Mouse (Mus musculus): Measurements from ENCODE around the gene Gpr156. TPM values are rescaled to one million over a fixed set of nuclear protein-coding genes. Genes with fewer than 3 reads are reported as not detected.
A peak's percentile ranks its signal among the peaks of the same experiment; 100 is the strongest.

The Gpr156 gene
- 0.26 and 0.32 TPM in 2 replicates for polyA plus RNA-seq (2015; fragmentation: Nextera tagmentation; extraction: Ambion mirVana)

DNA sequence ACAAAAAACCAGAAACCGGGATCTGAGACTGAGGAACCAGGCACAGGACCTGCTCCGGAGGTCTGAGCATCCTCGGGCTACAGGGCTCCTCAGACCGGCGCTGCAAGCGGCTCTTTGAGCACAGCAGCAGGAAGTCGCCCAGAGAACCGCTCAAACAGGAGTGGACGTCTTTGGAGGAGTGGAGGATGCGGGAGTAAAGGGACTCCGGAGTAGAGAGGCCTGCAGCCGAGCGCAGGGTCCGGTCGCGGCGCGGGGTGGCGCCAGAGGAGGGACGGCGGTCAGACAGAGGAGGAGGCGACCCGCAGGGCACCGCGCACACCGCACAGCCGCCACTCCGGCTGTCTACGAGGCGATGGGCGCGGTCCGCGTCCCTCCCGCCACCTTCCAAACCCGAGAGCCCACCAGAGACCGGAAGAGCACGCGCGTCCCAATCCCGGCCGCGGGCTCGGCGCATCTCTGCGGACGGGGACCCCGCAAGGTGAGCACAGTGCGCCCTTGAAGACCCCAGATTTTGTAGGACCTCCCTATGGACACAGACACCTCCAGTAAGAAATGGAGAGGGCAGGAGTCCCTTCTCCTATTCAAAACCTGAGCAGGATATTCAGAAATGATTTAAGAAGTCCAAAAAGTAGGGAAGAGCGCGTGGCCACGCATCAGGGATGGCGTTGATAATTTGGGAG lies at the start of gene Gpr156:
Gene Gpr156, plus strand, starts transcription at position 359 of the 680 bp plus-strand sequence.
- 4% methylated on average over 50 of the region's 53 CpGs for WGBS
- Histone ChIP-seq H3K27ac (ENCODE audit: low read length) (no peak within 1 kb of the TSS), H3K4me3 (ENCODE audit: low read depth, low read length) (peak within 1 kb of the TSS; percentile 41), H3K9ac (replicated peaks; ENCODE audit: low read depth) (no peak within 1 kb of the TSS), H3K27me3 (replicated peaks; ENCODE audit: insufficient read depth, low read length) (no peaks in the 10 kb centered on the region), H3K9me3 (ENCODE audit: low read length) (no peaks in the 10 kb centered on the region), H3K4me2 (replicated peaks; ENCODE audit: low read depth, low read length) (peak within 1 kb of the TSS; percentile 67), H3K36me3 (ENCODE audit: insufficient read depth, low read length) (no peaks in the 10 kb centered on the region), H3K4me1 (ENCODE audit: insufficient read depth, low read depth, low read length) (peaks cover 3% of the 10 kb centered on the region; the same call in 1 of the 2 replicates)
- peak; percentile 81 for ATAC-seq
- peak; percentile 58 for TF ChIP-seq CTCF (IDR thresholded peaks at IDR 0.05)
- TF ChIP-seq EP300 (IDR thresholded peaks at IDR 0.05): no peak
- peak; percentile 60 for DNase-seq (ENCODE audit: low spot score)

DNA sequence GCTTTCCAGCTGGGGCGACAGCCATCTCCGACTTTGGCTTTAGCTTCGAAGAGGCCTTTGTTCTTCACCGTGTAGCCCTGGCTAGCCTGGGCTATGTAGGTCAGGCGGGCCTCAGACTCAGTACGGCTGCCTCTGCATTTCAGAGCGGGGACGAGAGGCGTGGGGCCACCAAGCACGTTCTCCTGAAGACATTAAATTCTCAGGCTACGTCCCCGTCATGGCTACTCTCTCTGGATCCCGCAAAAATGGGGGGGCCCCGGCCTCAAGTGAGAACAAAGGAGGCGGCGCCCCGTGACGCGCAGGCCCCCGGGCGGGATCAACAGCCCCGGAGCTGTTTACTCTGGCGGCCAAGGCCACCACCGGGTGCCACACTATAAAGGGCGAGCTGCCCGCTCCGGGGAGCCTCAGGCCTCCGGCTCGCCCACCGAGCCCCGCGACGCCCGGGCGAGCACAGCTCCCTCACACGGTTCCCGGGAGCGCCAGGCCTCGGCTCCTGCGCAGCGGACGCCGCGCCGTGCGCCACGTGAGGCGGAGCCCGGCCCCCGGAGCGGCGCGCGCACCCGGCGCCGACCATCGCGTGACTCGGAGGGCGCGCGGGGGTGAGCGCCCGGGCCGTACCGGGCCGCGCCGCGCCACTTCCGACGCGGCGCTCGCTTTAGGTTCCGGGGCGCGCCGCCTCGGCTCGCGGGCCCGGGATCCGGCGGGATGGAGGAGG lies 48.3 kb upstream of the Gpr156 start, which contains the start of gene Lrrc58:
Gene Lrrc58, plus strand, starts transcription at position 599 of the 715 bp plus-strand sequence.
- Histone ChIP-seq H3K9me3 (ENCODE audit: low read length) (no peaks in the 10 kb centered on the region), H3K4me2 (replicated peaks; ENCODE audit: low read depth, low read length) (peak within 1 kb of the TSS; percentile 70), H3K36me3 (ENCODE audit: insufficient read depth, low read length) (no peaks in the 10 kb centered on the region), H3K27ac (ENCODE audit: low read length) (peak within 1 kb of the TSS; percentile 99), H3K27me3 (replicated peaks; ENCODE audit: insufficient read depth, low read length) (no peaks in the 10 kb centered on the region), H3K4me3 (ENCODE audit: low read depth, low read length) (peak within 1 kb of the TSS; percentile 96), H3K9ac (replicated peaks; ENCODE audit: low read depth) (peak within 1 kb of the TSS; percentile 92), H3K4me1 (ENCODE audit: insufficient read depth, low read depth, low read length) (peaks cover 12% of the 10 kb centered on the region)
- no peak for TF ChIP-seq EP300 (IDR thresholded peaks at IDR 0.05)
- TF ChIP-seq CTCF (IDR thresholded peaks at IDR 0.05): no peak
- DNase-seq (ENCODE audit: low spot score) (peak; percentile 87), ATAC-seq (peak; percentile 93)
- 1% methylated on average over 73 of the region's 86 CpGs for WGBS

GRCm38 (mm10) chr16:37868506-37869469 lies 47.5 kb upstream of the Gpr156 start:
- Histone ChIP-seq H3K9ac (replicated peaks; ENCODE audit: low read depth) (peak overlapping the region; percentile 92), H3K4me3 (ENCODE audit: low read depth, low read length) (peak overlapping the region; percentile 96), H3K9me3 (ENCODE audit: low read length) (no peaks in the 10 kb centered on the region), H3K4me1 (ENCODE audit: insufficient read depth, low read depth, low read length) (peaks cover 12% of the 10 kb centered on the region), H3K36me3 (ENCODE audit: insufficient read depth, low read length) (no peaks in the 10 kb centered on the region), H3K27ac (ENCODE audit: low read length) (peak overlapping the region; percentile 99), H3K4me2 (replicated peaks; ENCODE audit: low read depth, low read length) (peak overlapping the region; percentile 70), H3K27me3 (replicated peaks; ENCODE audit: insufficient read depth, low read length) (no peaks in the 10 kb centered on the region)
- no peak for TF ChIP-seq EP300 (IDR thresholded peaks at IDR 0.05)
- 0 out of 2 replicates have a peak, but pooled peaks have one; percentile 7 for TF ChIP-seq CTCF (IDR thresholded peaks at IDR 0.05)
- ATAC-seq (peak; percentile 67), DNase-seq (ENCODE audit: low spot score) (peak; percentile 26)
- WGBS: under 1% methylated on average over 48 of the region's 87 CpGs

DNA sequence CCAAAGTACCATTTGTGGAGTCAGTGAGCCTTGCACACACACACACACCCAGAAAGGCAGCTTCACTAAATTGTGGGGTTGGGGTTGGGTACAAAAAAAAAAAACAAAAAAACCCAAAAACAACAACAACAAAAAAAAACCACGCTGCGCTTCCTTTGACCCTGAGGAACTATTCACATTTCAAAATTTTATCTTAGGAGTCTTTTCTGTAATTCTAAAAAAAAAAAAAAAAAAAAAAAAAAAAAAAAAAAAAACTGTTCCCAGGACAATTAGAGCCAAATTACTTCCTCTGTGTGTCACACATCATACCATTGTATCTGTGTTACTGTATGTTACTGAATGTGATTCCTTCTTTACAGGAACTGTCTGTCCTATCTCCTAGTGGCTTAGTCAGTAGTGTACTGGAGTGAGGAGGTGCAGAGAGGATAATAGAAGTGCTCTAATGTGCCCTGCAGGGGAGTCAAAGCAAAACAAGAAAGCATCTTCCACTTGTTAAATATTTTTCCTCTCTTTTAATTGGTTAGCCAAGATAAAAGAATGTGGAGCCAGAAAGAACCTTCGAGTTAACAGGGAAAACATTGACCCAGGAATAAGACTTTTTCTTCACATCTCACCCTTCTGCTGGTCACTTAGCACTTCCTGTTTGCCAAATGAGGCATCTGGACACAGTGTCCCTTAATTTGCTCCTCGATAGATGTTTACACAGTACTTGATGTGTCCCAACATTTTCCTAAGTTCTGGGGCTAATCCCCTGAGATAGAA lies 46.6 kb upstream of the Gpr156 start:
- 5% methylated on average over 4 of the region's 4 CpGs for WGBS
- Histone ChIP-seq H3K4me1 (ENCODE audit: insufficient read depth, low read depth, low read length) (peaks cover 12% of the 10 kb centered on the region), H3K9ac (replicated peaks; ENCODE audit: low read depth) (peak overlapping the region; percentile 92), H3K36me3 (ENCODE audit: insufficient read depth, low read length) (no peaks in the 10 kb centered on the region), H3K4me3 (ENCODE audit: low read depth, low read length) (peak overlapping the region; percentile 96), H3K27ac (ENCODE audit: low read length) (peak overlapping the region; percentile 99), H3K4me2 (replicated peaks; ENCODE audit: low read depth, low read length) (peak overlapping the region; percentile 70), H3K9me3 (ENCODE audit: low read length) (no peaks in the 10 kb centered on the region), H3K27me3 (replicated peaks; ENCODE audit: insufficient read depth, low read length) (no peaks in the 10 kb centered on the region)
- TF ChIP-seq CTCF (IDR thresholded peaks at IDR 0.05): peak; percentile 35; the same call in 1 of the 2 replicates
- peak; percentile 78; the same call in 1 of the 2 replicates for TF ChIP-seq EP300 (IDR thresholded peaks at IDR 0.05)
- ATAC-seq: no peak; the same call in 1 of the 2 replicates
- DNase-seq (ENCODE audit: low spot score): peak; percentile 70

GRCm38 (mm10) chr16:37871112-37871715 lies 45.1 kb upstream of the Gpr156 start:
- Histone ChIP-seq H3K36me3 (ENCODE audit: insufficient read depth, low read length) (no peaks in the 10 kb centered on the region), H3K27ac (ENCODE audit: low read length) (peak overlapping the region; percentile 3; the same call in 1 of the 2 replicates), H3K4me1 (ENCODE audit: insufficient read depth, low read depth, low read length) (peaks cover 17% of the 10 kb centered on the region), H3K9ac (replicated peaks; ENCODE audit: low read depth) (no peak overlapping the region), H3K4me2 (replicated peaks; ENCODE audit: low read depth, low read length) (peak overlapping the region; percentile 30; the same call in 1 of the 2 replicates), H3K27me3 (replicated peaks; ENCODE audit: insufficient read depth, low read length) (no peaks in the 10 kb centered on the region), H3K9me3 (ENCODE audit: low read length) (no peaks in the 10 kb centered on the region), H3K4me3 (ENCODE audit: low read depth, low read length) (no peak overlapping the region)
- ATAC-seq (no peak), DNase-seq (ENCODE audit: low spot score) (peak; percentile 40)
- WGBS: 33% methylated on average over 4 of the region's 4 CpGs
- TF ChIP-seq CTCF (IDR thresholded peaks at IDR 0.05): no peak
- peak; percentile 12; the same call in 1 of the 2 replicates for TF ChIP-seq EP300 (IDR thresholded peaks at IDR 0.05)

All from lung, postnatal 0 days (tissue).